Mouse (Mus musculus) kidney, adult 9 months (tissue): ENCODE measurements at regions not wholly inside any gene's neighbourhood (a gene's known extent, or its start where the extent isn't known, plus 50 kb on each side); places are given as distances from the start of the nearest gene placed in this dataset.
A peak's percentile ranks its signal among the peaks of the same experiment; 100 is the strongest.

Experiments used
- DNase-seq: peaks from one replicate; pipeline ENCODE4 v3.0.0; 2022

DNA sequence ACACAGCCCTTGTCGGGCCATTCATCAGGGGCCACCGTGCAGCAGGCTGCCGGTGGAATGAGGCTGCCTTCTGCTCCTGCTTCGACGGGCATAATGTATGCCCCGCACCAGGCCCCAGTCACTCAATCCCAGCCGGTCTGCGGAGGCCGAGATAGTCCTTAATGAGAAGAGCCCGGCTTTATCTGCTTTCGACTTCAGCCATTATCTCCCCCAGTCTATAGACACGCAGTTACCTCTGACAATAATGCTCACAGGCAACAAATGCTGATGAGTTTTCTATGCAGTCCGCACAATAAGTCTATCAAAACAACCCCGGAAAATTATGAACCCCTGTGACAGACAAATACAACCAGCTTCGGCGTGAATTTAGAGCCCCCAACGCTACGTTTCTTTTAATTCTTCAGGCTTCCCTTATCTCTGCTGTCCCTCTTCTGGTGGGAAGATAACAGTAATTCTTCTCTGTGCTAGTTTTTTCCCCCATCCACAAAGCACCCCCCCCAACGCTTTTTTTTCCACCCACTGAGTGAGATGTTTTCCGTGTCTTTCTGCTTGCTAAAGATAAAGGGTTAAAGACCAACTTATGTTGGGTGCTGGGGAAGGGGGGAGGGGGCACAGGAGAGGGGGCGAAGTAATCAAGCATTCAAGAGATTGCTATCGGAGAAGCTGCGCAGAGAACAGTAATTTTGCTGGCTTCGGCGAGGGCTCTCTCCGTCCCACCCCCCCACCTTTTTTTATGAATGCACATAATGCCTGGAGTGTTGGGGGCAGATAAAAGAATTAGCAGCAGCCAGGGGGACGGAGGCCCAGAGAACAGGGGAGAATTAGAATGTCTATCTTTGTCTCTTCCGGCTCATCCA is 117.8 kb downstream of the Mrm1 start:
- DNase-seq: no peak

DNA sequence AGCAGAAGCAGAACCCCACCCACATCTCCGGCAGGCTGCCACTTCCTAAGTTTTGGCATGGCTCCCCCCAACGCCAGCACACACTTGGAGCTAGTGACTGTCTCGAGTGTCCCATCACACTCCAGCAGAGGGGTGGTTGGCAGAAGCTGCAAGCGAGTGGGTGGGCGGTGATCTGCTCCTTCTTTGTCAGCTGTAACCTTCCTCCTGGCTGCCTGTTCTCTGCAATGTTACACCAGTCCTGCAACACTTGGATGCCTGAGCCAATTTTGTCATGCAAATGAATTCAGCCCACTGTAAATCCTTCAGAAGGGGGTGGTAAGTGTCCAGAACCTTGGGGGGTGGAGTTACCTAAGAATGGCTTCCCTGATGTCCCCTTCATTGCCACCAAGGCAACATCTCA is 121.8 kb downstream of the Mrm1 start:
- no peak for DNase-seq

DNA sequence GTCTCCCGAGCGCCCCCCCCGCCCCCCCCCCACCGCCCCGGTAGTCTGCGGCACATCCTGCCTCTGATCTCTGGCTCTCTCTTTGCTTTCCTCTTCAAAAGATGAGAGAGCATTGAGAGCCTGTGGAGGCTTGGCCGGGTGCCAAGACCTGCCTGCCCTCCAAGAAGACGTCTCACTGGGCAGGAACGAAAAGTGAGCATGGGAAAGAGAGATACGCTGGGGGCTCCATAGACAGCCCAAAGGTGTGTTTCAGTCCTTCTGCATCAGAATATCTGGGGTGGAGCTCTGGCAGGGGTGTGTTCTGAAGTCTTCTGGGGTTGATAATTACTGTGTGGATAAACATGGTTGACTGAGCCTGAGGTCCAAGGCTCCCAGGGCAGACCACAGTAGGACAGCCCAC is 126.7 kb downstream of the Mrm1 start:
- DNase-seq: no peak

DNA sequence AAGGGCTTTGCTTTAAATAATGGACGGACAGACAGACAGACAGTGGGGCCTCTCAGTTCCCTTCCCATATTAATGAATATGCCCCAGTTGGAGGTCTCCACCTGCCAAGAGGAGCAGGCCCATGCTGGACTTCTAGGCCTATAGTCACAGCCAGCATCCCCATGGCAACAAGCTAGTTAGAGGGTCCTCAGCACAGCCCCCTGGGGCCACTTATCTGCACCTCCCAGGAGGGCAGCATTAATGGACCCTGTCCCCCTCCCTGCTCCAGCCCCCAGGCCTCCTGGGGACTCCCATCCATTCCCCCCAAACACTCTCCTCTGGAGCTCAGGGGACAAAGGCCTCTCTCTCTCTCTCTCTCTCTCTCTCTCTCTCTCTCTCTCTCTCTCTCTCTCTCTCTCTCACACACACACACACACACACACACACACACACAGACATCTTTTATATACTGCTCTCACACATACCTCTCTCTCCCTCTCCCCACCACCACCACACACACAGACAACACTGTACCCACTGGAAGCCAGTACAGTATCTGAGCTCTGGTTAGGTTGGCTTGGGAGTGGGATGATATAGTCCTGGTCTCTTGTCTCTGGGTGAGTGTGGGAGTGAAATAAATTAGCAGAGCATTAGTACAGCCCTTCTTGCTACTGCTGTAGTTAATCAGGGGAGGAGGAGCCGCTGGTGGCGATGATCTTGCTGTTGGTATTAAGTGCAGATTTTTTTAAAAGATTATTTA is 127.7 kb downstream of the Mrm1 start:
- DNase-seq: no peak

DNA sequence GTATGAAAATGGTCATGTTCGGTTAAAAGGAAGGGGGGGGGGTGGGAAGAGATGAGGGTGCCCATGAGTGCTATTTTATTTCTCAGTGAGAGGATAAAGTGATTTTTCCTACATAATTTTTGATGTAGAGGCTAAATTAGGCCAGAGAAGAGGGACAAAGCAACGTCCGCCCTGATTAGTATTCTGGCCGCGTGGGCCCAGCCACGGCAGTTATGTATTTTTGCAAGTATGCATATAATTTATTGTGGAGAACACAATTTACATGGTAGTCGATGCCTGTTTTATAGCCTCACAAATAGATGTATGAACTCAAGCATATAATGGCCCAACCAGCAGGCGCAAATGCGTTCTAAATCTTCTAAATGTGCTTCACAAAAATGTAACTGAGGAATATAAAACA is 132.8 kb downstream of the Mrm1 start:
- DNase-seq: no peak

DNA sequence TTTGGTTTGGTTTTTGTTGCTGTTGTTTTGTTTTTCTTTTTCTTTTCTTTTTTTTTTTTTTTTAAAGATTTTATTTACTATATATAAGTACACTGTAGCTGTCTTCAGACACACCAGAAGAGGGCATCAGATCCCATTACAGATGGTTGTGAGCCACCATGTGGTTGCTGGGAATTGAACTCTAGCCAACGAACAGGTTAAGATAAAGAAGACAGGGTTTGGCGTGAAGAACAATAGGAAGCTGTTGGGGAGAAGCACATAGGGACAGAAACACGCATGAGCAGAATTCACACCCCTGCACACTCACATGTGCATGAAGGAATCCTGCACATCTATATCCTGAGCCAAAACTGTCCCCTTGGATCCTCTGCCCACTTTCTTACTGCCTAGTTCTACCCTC is 135.0 kb downstream of the Mrm1 start:
- no peak for DNase-seq

DNA sequence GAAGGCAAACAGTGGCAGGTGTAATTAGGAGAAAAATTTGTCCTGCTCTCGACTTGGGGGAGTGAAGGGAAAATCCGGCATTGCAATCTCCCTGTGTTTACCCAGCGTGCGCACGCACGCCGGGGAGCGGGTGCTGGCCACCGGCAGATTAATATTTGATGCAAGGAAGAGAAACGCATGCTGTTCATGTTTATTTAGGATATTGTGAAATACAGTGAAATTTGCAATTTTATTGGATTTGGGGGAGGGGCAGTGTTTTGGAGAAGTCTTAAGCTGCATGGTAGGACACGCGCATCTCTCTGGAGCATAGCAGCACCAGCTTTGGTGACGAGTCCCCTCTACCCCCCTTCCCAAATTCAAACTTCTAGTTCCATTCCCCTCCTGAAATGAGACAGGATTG is 136.4 kb downstream of the Mrm1 start:
- no peak for DNase-seq

DNA sequence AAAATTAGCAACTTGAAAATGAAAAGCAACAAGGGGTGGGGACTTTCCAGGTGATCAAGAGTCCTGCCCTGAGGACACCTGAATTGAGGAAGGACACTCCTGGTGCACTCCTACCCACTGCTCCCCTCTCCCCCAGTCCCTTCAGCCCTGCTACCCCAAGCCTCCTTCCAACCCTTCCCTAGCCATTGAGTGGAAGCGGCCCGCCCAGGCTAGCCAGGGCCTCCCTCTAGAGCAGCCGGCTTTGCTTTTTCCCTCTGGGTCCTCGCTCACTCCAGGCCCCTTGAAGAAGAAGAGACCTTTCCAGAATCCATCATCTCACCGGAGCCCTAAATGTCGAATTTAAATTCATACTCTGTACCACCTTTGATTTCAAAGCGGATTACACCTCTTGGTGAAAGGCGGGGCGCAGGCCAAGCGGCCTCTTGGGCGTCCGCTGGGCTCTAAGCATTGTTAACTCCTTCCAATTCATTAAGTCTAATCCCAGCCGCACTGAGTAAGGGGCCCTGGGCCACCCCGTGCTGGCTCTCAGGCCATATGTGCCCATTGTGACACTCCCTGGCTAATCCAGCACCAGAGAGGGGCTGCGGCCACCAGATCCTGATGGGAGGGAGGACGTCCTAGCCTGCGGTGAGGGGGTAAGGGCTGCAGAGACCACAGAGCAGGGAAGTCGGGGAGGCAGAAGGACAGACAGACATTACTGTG is 142.8 kb downstream of the Mrm1 start:
- DNase-seq: no peak

DNA sequence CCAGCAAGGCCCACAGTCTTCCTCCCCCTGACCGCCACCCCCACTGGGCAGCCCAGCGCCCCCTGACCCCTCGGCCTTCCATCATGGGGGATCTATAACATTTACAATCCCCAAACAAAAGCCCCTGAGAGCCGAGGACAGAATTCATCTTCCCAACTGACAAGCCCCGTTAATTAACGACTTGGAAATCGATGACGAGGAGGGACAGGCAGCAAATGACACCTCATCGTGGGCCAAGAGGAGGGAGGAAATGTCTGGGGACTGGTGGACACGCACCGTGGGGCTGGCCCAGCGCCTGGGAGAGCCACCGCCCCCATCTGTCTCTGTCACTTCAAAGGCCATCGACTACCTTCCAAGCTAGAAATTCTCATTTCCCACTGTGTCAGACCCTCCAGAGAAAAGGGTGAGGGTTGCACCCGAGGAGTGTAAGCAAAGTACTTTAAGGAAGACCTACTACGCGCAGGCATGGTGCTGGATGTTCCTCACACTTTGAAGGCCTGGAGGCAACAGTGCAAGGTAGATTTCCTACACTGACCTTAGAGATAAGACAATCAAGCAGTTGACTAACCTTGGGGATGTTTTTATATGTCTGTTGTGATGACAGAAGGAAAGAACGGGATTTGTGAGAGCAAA is 146.4 kb downstream of the Mrm1 start:
- no peak for DNase-seq

DNA sequence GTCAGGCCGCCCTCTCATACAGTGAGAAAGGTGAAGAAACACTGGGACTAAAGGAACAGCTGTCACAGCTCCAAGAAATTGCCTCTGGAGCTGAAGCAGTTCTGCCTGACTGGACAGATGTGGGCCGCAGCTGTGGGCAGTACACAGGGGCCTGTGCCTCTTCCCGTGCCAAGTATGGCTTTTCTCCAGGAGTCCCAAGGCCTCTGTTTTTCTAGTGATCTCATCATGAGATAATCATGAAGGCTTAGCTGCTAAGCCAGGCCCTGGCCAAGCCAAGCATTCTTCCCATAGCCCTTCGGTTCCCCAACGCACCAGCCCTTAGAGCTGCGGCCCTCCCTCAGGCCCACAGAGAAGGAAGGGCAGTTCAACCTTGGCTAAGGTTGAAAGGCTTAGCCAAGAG is 146.2 kb upstream of the Lhx1 start:
- peak; percentile 7 for DNase-seq

DNA sequence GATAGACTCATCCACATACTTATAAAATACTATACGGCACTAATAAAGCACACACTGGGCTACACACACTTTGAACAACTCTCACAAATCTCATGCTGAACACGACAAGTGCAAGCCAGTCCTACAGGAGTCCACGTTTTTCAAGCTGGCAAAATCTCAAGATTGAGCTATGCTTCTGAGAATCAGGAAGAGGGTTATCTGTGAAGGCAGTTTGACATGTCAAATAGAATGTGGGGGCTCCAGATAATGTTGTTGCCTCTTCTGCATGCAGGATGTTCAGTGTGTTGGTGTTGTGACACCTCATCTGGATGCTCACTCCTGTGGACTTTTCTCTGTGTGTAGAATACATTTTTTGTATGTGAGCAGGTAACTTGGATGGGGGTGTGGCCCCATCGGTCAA is 142.4 kb upstream of the Lhx1 start:
- DNase-seq: no peak

DNA sequence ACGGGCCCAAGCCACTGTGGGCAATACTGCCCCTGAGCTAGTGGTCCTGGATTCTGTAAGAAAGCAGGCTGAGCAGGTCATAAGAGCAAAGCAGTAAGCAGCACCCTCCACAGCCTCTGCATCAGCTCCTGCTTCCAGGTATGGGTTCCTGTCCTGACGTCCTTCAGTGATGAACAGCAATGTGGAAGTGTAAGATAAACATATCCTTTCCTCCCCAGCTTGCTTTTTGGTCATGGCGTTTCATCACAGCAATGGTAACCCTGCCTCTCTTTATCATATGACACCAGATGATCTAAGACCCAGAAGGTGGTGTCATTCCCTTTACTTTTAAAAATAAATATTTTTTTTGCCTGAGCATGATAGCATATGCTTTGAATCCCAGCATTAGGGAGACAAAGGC is 138.9 kb upstream of the Lhx1 start:
- no peak for DNase-seq

DNA sequence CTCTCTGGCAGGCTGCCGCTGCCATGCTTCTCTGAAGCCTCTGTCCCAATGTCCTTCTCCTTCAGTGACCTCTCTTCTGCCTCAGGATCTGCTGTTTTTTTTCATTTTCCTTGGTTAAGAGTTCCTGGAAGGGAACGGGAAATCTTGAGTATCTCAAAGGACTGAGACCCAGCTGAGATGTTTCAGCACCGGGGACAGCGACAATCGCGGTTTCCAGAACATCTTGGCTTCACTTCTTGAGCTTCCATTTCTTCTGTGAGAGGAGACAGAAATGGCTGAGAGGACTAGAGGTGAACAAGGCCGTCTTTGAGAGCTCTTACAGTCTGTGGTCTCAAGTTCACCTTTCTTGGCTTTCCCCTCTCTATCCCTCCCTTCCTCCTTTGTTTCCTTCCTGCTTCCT is 136.6 kb upstream of the Lhx1 start:
- peak; percentile 48 for DNase-seq

DNA sequence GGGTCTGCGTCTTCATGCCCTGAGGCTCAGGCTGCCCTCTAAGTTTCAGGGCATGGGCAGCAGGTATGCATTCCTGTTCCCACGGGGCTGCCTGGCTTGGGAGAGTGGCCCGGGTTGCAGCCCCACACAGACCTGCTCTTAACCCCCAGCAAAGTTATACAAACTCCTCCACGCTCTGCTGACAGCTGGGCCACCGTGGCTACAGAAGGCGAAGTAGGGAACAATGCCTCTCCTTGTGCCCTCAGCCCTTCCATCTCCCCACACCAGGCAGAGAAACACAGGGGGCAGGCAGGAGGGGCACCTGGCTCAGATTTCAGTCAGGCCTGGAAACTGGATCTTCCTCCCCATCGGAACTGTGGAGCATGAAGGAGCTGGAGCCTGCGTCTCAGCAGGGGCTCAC is 135.5 kb upstream of the Lhx1 start:
- DNase-seq: no peak

DNA sequence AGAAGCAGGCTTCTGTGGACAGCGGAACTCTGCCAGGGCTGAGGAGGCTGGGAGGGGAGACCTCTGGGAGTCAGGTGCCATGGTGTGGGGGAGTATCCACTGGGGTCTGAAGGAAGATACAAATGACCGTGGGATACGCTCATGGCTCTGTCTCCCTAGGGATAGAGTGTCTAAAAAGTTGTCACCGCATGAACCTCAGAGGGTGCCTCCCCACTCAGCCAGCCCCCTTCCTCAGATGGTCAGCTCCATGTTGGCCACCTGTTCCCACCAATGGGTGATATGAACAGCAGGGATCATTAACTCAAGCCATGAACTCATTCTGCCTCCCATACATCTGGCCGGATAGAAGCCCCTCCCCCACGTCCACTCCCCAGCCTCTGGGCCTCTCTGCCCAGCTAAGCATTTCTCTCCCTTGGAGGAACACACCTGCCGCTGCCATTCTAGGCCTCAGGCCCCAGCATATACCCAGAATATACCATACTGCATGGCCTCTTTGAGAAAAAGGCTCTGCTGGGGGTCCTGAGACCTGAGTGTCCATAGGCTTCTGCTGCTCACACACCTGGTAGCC is 134.1 kb upstream of the Lhx1 start:
- DNase-seq: no peak

DNA sequence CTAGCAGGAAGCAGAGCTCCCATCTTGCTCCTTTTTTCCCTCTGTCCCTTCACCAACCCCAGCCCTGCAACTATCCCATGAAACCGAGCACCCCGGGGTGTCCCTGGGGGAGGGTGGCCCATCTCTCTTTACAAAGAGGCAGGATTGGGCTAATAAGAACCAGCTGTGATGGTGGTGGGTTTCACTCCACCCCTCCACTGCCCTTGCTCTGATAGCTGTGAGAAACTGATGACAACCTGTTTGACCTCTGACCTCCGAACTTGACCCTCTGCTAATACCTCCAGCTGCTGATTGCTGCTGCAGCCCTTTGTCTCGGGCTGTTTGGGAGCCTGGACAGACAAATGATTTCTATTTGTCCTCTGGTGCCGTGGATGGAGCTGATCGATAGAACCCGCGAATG is 128.1 kb upstream of the Lhx1 start:
- no peak for DNase-seq

DNA sequence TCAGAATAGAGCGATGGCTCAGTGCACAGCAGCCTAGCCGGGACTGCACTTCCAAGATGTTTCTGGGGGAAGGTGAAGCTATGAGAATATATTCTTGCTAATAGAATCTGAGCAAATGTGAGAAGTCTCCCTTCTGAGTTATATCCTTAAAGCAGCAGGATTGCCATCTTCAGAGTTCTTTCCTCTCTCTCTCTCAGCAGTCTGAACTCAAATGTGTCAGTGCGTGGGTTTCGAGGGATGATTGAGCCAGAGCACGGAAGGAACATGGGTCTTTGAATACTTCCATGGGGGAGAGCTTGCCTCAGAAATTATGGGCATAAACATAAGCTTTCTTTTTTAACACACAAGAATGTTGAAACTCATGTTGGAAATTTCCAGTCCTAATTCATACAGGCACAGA is 123.6 kb upstream of the Lhx1 start:
- DNase-seq: no peak

DNA sequence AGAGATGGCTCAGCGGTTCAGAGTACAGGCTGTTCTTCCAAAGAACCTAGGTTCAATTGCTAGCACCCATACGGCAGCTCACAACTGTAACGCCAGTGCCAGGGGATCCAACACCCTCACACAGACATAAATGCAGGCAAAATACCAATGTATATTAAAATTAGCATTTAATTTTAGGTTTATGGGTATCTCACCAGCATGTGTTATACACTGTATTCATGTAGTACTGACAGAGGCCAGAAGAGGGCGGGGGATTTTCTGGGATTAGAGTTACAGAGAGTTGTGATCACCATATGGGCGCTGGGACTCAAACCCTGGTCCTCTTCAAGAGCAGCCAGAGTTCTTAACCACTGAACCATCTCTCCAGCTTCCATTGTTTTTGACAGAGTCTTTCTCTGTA is 121.8 kb upstream of the Lhx1 start:
- DNase-seq: no peak

DNA sequence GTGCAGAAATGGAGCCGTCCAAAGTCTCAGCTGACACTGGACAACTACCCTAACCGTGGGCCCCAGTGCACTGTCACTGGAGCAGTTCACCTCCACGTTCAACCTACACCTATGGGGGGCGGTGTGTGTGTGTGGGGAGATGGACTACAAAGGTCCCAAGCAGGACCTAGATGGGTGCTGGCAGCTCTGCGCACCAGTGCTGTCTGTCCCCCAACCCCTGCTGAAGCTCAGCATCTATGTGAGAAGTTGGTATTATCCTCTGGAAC is 117.7 kb upstream of the Lhx1 start:
- DNase-seq: no peak

DNA sequence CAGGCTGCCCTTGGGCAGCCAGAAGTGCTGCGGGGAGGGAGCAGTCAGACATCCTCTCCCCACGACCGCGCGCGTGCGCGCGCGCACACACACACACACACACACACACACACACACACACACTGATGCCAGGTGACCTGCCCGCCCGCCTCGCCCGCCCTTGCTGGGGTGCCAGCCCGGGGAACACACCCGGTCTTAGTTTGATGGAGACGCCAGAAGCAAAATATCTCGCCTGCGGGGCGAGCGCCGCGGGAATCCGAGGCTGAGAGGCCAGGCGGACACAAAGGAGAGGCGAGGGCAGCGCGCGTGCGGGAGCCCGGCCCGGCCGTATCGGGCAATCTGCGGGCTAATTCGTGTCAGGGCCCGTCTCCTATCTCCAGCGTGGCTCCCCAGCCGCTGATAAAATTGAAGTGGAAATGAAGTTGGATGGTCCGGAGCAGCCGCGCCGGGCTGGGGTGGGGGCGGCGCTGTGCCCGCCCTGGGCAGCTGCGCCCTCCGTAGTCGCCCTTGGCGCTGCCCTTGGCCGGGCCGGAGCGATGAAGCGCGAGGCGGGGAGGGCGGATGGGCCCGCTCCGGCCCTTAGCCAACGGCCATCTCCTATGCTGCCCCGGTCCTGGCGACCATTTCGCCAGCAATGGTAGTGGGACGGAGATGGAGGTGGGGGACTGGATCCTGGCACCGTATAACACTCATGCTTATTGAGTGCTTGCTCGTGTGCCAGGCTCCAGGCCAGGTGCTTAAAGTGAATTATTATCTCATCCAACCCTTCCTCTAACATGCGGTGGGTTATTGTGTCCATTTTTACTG is 117.2 kb upstream of the Lhx1 start:
- DNase-seq: peak; percentile 19

DNA sequence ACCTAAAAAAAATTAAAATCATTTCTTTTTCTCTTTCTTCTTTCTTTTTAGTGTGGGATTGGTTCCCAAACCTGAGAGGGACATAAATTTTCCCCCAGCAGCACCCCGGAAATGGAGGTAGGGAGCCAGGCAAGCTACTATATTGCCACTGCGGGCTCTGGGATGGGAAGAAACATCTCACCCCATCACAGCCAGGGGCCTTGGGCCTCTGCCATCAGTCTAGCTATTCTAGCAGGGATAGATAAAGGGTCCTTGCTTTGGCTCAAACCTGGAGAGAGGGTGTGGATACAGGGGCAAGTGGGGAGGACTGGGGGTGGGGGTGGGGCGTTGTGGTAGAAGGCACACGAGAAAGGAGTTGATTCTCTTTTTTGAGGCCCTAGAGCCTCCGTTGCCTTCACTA is 116.3 kb upstream of the Lhx1 start:
- DNase-seq: no peak

DNA sequence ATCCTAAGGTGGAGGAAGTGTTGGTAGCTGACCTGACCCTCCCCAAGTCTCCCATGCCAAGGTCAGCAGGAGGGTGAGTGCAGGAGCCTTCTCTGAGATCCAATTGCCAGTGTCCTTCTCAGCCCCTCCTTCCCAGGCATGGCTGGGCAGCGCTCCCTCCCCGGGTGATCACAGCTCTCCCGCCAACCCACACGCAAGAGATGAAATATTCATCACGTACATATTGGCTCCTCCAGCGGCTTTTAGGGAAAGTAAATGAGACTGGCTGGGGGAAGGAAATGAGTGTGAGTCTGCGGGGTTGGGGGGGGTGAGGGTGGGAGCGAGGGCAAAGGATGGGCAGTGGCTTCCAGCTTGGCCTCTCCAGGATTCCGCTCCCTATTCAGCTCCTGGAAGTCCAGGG is 113.0 kb upstream of the Lhx1 start:
- no peak for DNase-seq

DNA sequence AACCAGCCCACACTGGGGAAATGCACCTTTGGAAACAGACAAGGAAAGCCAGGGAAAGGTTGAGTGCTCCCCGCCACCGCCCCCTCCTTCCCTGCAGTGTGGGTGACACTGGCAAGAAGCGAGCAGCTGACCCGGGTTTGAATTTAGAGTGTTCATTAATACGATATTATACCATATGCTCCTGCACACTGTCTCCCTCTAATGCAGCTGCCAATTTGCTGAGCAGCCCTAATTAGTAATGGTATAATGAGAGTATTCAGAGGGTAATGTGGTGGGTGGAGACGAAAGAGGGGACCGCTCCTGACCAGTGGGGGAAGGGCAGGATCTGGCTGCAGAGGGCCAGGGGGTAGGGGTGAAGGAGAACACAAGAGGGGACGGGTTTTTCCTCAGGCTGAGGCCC is 111.9 kb upstream of the Lhx1 start:
- DNase-seq: peak; percentile 22
